Mouse (Mus musculus) neural tube, embryonic 14.5 days (tissue): ENCODE results near the gene Dhx32. TPM values are rescaled to one million over a fixed set of nuclear protein-coding genes. Genes with fewer than 3 reads are reported as not detected.

Experiments used
- ATAC-seq: fragments of 200-750 bp; cut with Nextera tagmentation; 2 replicates; pipeline ENCODE4 v1.8.0; 2017; ENCODE audit warnings: low read depth, mild to moderate bottlenecking, moderate TSS enrichment, moderate library complexity
- H3K27ac ChIP-seq: fragments of 300-500 bp; sonication (generic); 2 replicates; pipeline ENCODE4 v1.5.1; 2014; ENCODE audit warnings: low read depth, mild to moderate bottlenecking, control low read depth, low read length, moderate library complexity, mixed read lengths
- H3K27me3 ChIP-seq: fragments of 300-500 bp; sonication (generic); 2 replicates; pipeline ENCODE4 v1.6.1; 2014; ENCODE audit warnings: low read length; ENCODE audit not compliant: control insufficient read depth, insufficient read depth
- H3K36me3 ChIP-seq: fragments of 300-500 bp; sonication (generic); 2 replicates; pipeline ENCODE4 v1.6.1; 2014; ENCODE audit warnings: low read length, mixed read lengths; ENCODE audit not compliant: control insufficient read depth, insufficient read depth
- H3K4me1 ChIP-seq: fragments of 300-500 bp; sonication (generic); 2 replicates; pipeline ENCODE4 v1.6.1; 2014; ENCODE audit warnings: low read length; ENCODE audit not compliant: control insufficient read depth, insufficient read depth
- H3K4me2 ChIP-seq: fragments of 300-500 bp; sonication (generic); 2 replicates; pipeline ENCODE4 v1.6.1; 2014; ENCODE audit warnings: mild to moderate bottlenecking, low read depth, low read length, control low read depth
- H3K4me3 ChIP-seq: fragments of 300-500 bp; sonication (generic); 2 replicates; pipeline ENCODE4 v1.5.1; 2014; ENCODE audit warnings: low read depth, low read length, control low read depth, mixed read lengths
- H3K9ac ChIP-seq: fragments of 300-500 bp; sonication (generic); replicated peaks from 2 replicates; pipeline ENCODE4 v1.6.1; 2014; ENCODE audit warnings: low read depth, mild to moderate bottlenecking, control low read depth, low read length, mixed read lengths
- H3K9me3 ChIP-seq: fragments of 300-500 bp; sonication (generic); 2 replicates; pipeline ENCODE4 v1.6.1; 2016; ENCODE audit warnings: low read length; ENCODE audit not compliant: control insufficient read depth
- WGBS: fragments of 180-500 bp; shearing (Covaris S2); extraction: QIAGEN DNeasy Blood & Tissue Kit; methylation state at CpG from one replicate; pipeline ENCODE4 v1.1.7; 2014; 5-methylcytosine and 5-hydroxymethylcytosine counted together
- polyA plus RNA-seq: library from polyadenylated mRNA; unstranded; fragments of >200 nt; fragmentation: Nextera tagmentation; extraction: Ambion mirVana; gene quantifications from 2 replicates; pipeline ENCODE4 v1.2.1, GENCODE M21; 2014

Gene Dhx32
- polyA plus RNA-seq, 1 experiment from 2014 or later: 35.0 TPM

DNA sequence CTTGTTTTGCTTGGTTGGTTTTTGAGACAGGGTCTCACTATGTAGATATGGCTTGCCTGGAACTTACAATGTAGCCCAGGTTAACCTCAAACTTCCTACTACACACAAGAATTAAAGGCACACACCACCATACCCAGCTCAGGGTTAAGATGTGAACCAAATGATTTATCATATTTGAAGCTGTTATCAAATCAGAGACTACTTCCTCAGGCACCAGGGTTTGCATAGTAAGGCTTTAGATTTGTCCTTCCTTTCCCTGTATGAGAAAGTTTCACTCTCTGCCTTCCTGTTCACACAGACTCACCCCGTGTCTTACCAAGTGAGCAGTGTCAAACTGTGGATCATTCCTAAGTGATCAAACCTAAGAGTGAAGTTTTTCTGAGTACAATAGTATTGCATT, 38.3 kb downstream of the Dhx32 start:
- no peak for ATAC-seq
- 81% methylated on average over 1 of the region's 1 CpGs for WGBS
- no peaks in the 10 kb centered on the region for H3K4me1 ChIP-seq
- H3K9ac ChIP-seq: no peak overlapping the region
- no peak overlapping the region for H3K27ac ChIP-seq
- H3K36me3 ChIP-seq: peaks cover 9% of the 10 kb centered on the region; the same call in 1 of the 2 replicates
- no peaks in the 10 kb centered on the region for H3K9me3 ChIP-seq
- no peak overlapping the region for H3K4me2 ChIP-seq
- H3K4me3 ChIP-seq: no peak overlapping the region
- no peaks in the 10 kb centered on the region for H3K27me3 ChIP-seq

DNA sequence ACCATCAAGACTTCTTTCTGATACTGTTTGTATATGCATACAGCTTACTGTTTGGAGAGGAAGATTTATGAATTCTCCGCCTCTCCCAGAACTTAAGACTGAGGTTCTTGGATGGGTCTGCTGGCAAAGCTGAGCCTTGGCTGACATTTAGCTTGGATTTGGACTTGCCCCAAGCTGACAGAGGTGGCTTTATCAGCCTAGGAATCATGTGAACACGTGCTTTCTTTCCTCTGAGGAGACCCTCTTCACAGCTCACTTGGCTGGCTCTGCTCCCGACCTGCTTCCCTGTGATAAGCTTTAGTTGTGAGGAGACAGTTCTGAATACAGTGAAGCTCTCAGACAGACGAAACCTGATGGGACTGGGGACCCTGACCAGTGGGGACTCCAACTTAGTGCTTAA, 38.9 kb downstream of the Dhx32 start:
- peaks cover 9% of the 10 kb centered on the region; the same call in 1 of the 2 replicates for H3K36me3 ChIP-seq
- no peak overlapping the region for H3K4me2 ChIP-seq
- H3K9me3 ChIP-seq: no peaks in the 10 kb centered on the region
- ATAC-seq: 0 out of 2 replicates have a peak, but pooled peaks have one; percentile 34
- WGBS: 65% methylated on average over 4 of the region's 4 CpGs
- no peaks in the 10 kb centered on the region for H3K27me3 ChIP-seq
- no peak overlapping the region for H3K27ac ChIP-seq
- no peak overlapping the region for H3K9ac ChIP-seq
- H3K4me3 ChIP-seq: no peak overlapping the region
- H3K4me1 ChIP-seq: no peaks in the 10 kb centered on the region

DNA sequence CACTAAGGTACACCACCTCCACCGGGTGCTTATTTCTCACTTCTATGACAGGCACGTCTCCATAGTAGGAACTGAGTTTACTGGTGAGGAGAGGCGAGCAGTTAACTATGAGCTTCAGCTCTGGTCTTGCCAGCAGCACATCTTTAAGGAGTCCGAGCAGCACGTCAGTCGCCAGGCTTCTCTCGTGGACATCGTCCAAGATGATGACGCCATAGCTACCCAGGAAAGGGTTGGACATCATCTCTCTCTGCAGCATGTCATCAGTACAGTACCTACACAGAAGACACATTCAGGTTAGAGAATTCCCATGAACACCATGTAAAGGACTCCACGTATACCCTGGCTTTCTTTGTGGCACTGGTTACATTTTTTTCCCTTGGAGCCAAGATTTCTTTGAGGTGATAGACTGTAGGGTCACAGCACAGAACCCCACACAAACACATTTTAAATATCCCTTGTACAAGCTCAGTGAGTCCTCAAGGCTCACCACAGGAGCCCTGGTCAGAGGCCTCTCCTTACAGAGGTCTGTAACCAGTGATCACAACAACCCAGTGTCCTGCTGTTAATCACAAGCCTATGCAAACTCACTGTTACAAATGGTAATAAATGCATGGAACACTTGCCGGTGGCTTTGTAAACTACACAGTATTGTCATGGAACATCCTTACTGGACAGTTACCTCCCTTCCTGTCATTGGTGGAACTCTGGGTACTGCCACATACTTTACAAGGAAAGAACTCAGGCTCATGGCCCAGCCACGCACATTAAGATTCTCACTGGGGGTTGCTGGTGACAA, 39.8 kb downstream of the Dhx32 start:
- Histone ChIP-seq H3K9me3 (no peaks in the 10 kb centered on the region), H3K4me3 (no peak overlapping the region), H3K4me1 (no peaks in the 10 kb centered on the region), H3K36me3 (peaks cover 9% of the 10 kb centered on the region; the same call in 1 of the 2 replicates), H3K4me2 (no peak overlapping the region), H3K27me3 (no peaks in the 10 kb centered on the region), H3K27ac (peak overlapping the region; percentile 5; the same call in 1 of the 2 replicates), H3K9ac (no peak overlapping the region)
- 87% methylated on average over 12 of the region's 12 CpGs for WGBS
- ATAC-seq: no peak

DNA sequence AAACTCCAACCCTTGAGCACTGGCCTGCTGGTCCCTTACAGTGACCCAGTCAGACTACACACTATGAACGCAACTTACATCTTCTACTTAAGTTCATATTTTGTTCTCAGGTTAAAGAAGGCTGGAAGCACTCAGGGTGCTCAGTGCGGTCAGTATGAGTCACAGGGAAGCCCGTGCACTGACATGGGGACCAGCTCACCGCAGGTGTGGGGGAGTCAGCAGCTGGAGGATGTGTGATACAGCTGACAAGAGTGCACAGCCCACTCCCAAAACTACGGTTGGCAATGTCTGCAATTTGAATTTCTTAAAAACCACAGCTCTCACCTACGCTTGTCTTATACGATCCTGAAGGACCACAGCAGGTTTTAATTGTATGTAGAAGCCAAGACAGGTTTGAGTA, 42.0 kb downstream of the Dhx32 start:
- Histone ChIP-seq H3K4me1 (no peaks in the 10 kb centered on the region), H3K27me3 (no peaks in the 10 kb centered on the region), H3K36me3 (peaks cover 12% of the 10 kb centered on the region), H3K4me2 (no peak overlapping the region), H3K4me3 (no peak overlapping the region), H3K27ac (no peak overlapping the region), H3K9me3 (no peaks in the 10 kb centered on the region), H3K9ac (no peak overlapping the region)
- WGBS: 96% methylated on average over 7 of the region's 7 CpGs
- no peak for ATAC-seq

DNA sequence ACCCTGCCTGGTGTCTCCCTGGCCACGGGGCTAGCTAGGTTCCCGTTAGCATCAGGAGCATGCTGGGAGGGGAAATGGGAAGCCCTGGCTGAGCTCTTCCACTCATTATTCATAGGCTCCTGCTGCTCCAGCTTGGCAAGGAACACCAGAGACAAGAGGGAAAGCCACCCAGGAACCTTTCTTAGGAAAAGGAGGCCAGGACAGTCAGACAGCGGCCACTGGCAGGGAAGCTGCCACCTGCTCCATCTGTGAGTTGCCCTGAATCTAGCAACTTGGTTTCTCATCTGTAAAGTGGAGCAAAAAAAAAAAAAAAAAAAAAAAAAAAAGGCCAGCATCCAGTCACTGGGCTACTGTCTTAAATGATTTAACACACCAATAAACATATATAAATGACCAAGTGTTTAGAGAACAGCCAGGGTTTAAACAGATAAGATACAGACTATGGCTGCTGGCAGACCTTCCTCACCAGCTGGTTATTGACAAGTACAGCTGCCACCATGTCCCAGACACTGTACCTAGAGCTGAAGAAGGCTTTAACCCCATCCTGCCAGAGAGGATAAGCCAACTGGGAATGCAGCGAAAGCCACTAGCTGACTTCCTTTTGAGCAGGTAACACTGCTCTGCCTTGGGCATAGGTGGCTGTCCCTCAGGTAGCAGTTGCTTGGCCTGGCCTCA, 50.4 kb downstream of the Dhx32 start:
- H3K9ac ChIP-seq: no peak overlapping the region
- no peaks in the 10 kb centered on the region for H3K4me1 ChIP-seq
- 73% methylated on average over 4 of the region's 4 CpGs for WGBS
- no peak overlapping the region for H3K4me2 ChIP-seq
- no peaks in the 10 kb centered on the region for H3K9me3 ChIP-seq
- ATAC-seq: no peak
- no peaks in the 10 kb centered on the region; the same call in 1 of the 2 replicates for H3K36me3 ChIP-seq
- no peaks in the 10 kb centered on the region for H3K27me3 ChIP-seq
- no peak overlapping the region for H3K4me3 ChIP-seq
- H3K27ac ChIP-seq: no peak overlapping the region

DNA sequence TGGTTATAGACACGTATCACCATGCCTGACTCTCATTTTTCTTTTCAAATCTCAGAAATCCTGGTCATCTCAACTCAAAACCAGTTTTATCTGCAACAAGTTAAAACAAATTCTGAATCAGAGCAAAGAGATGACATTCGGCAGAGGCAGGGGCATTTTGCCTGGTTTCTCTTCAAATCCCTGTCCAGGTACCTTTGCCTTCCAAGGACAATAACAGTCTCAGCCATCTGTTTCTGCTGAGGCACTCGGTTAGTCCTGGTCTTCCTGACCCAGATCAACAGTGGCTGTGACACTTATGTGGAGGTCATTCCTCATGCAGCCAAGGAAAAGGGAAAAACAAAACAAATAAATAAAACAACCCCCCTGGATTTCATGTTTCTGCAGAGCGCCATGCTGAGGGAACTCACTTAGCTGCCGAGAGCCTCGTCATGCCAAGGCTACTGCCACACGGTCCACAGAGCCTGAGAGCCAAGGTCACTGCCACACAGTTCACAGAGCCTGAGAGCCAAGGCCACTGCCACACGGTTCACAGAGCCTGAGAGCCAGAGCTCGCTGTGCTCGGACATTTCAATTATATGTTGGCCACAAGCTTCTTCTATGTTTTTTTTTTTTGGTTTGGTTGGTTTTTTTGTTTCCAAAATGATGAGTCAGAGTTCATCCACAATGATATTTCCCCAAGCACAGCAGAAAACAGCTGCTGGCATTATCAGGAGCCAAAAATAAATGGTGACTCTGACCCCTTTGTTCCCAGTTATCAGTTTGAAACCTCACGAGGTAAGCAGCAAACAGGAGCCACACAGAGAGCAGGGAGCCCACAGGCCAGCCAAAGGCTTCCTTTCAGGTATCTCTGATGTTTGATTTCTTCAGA, 52.0 kb downstream of the Dhx32 start:
- Histone ChIP-seq H3K4me3 (no peak overlapping the region), H3K9ac (no peak overlapping the region), H3K4me1 (no peaks in the 10 kb centered on the region), H3K9me3 (no peaks in the 10 kb centered on the region), H3K36me3 (no peaks in the 10 kb centered on the region), H3K27me3 (no peaks in the 10 kb centered on the region), H3K4me2 (no peak overlapping the region), H3K27ac (no peak overlapping the region)
- no peak for ATAC-seq
- 83% methylated on average over 11 of the region's 11 CpGs for WGBS

DNA sequence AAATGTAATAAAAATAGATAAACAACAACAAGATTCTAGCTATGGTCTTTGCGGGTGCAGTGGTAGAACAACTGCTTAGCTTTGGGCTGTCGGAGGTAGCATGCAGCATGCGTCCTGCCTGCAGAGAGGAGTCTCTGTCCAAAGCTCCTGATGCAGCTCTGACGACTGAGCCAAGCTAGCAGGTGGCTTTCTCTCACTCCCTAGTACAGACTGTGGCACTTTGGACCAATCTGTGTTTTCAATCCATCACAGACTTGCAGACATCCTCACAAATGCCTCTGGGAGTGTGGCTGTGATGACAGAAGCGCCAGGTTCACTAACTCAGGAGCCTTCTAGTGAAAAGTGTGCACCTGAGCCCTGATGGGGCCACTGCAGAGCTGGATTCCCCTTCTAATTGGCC, 53.2 kb downstream of the Dhx32 start:
- no peaks in the 10 kb centered on the region for H3K9me3 ChIP-seq
- ATAC-seq: no peak
- H3K4me1 ChIP-seq: no peaks in the 10 kb centered on the region
- H3K4me2 ChIP-seq: no peak overlapping the region
- peaks cover 4% of the 10 kb centered on the region for H3K36me3 ChIP-seq
- H3K4me3 ChIP-seq: no peak overlapping the region
- H3K27me3 ChIP-seq: no peaks in the 10 kb centered on the region
- H3K27ac ChIP-seq: no peak overlapping the region
- WGBS: 79% methylated on average over 5 of the region's 5 CpGs
- H3K9ac ChIP-seq: no peak overlapping the region

DNA sequence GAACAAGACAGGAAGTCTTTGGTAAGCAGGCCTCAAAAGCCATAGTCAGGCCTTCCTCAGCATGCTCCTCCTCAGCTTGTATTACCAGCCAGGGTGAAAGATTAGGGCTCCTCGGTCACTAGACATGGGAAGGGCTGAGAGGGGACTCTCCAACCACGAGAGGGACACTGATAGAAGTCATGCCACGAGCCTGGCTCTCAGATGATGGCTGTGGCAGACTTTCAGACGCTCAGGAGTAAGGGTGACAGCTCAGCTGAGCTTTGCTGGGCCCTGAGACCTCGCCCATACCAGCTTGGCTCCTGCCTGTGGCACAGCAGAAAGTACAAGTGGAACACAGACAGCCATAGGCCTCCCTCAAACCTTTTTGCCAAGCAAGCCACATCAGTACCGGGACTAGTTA, 55.5 kb downstream of the Dhx32 start:
- no peaks in the 10 kb centered on the region for H3K4me1 ChIP-seq
- WGBS: 89% methylated on average over 6 of the region's 6 CpGs
- no peaks in the 10 kb centered on the region for H3K27me3 ChIP-seq
- H3K9me3 ChIP-seq: no peaks in the 10 kb centered on the region
- no peak overlapping the region for H3K27ac ChIP-seq
- H3K36me3 ChIP-seq: peaks cover 21% of the 10 kb centered on the region
- H3K4me2 ChIP-seq: no peak overlapping the region
- no peak overlapping the region for H3K9ac ChIP-seq
- ATAC-seq: no peak
- H3K4me3 ChIP-seq: no peak overlapping the region
